Mouse (Mus musculus): ENCODE results near the gene Tmod3. TPM values are rescaled to one million over a fixed set of nuclear protein-coding genes. Genes with fewer than 3 reads are reported as not detected.
A peak's percentile ranks its signal among the peaks of the same experiment; 100 is the strongest.
"Not testable (repeated sequence)": the region's sequence is repeated elsewhere in the genome, so short reads cannot be mapped to it uniquely, and the experiment has no call there.

The Tmod3 gene
- total RNA-seq, 2 experiments from 2014 or later: 65.4 to 68.9 TPM

GRCm38 (mm10) chr9:75515464-75516113, 43.9 kb downstream of the Tmod3 start:
- peak in 1 of 2 experiments; percentile 43 for DNase-seq
- intact Hi-C loops (cut with DNase I): loop anchor here (5.0 kb wide), 1 partner anchor 153 kb away; no protein-coding TSS in a partner anchor

GRCm38 (mm10) chr9:75511236-75511939, 48.1 kb downstream of the Tmod3 start:
- intact Hi-C loops (cut with DNase I): no loop called here
- DNase-seq: no peak

GRCm38 (mm10) chr9:75504311-75504710, 55.1 kb downstream of the Tmod3 start:
- intact Hi-C loops (cut with DNase I): no loop called here
- no peak for DNase-seq

- intact Hi-C loops (cut with DNase I): no loop called here
- DNase-seq: no peak
Observed at GRCm38 (mm10) chr9:75498571-75498970, 60.9 kb downstream of the Tmod3 start.

GRCm38 (mm10) chr9:75495945-75496344, 63.5 kb downstream of the Tmod3 start:
- no peak for DNase-seq
- intact Hi-C loops (cut with DNase I): no loop called here

- intact Hi-C loops (cut with DNase I): no loop called here
- no peak for DNase-seq
Observed at GRCm38 (mm10) chr9:75494407-75495005, 65.0 kb downstream of the Tmod3 start.

- not testable (repeated sequence) for DNase-seq
Observed at GRCm38 (mm10) chr9:75488255-75488654, 71.2 kb downstream of the Tmod3 start.

GRCm38 (mm10) chr9:75485231-75485630, 74.2 kb downstream of the Tmod3 start:
- no peak for DNase-seq
- intact Hi-C loops (cut with DNase I): no loop called here

More at GRCm38 (mm10) chr9:75488255-75488654, 71.2 kb downstream of the Tmod3 start:
- intact Hi-C loops (cut with DNase I): not testable (repeated sequence)

- intact Hi-C loops (cut with DNase I): no loop called here
- no peak for DNase-seq
Observed at GRCm38 (mm10) chr9:75480536-75481075, 78.9 kb downstream of the Tmod3 start.

GRCm38 (mm10) chr9:75479106-75479725, 80.2 kb downstream of the Tmod3 start:
- DNase-seq: no peak
- intact Hi-C loops (cut with DNase I): no loop called here

GRCm38 (mm10) chr9:75477212-75477611, 82.2 kb downstream of the Tmod3 start:
- no peak for DNase-seq
- intact Hi-C loops (cut with DNase I): no loop called here

GRCm38 (mm10) chr9:75468297-75468696, 91.2 kb downstream of the Tmod3 start:
- intact Hi-C loops (cut with DNase I): no loop called here

GRCm38 (mm10) chr9:75467581-75467980, 91.9 kb downstream of the Tmod3 start:
- intact Hi-C loops (cut with DNase I): no loop called here
- no peak for DNase-seq

More at GRCm38 (mm10) chr9:75468297-75468696, 91.2 kb downstream of the Tmod3 start:
- DNase-seq: no peak

GRCm38 (mm10) chr9:75466641-75467040, 92.8 kb downstream of the Tmod3 start:
- no peak for DNase-seq
- intact Hi-C loops (cut with DNase I): loop anchor here (1.0 kb wide), 1 partner anchor 105 kb away; no protein-coding TSS in a partner anchor

- intact Hi-C loops (cut with DNase I): loop anchor here (1.0 kb wide), 1 partner anchor 105 kb away; no protein-coding TSS in a partner anchor
- no peak for DNase-seq
Observed at GRCm38 (mm10) chr9:75465856-75466255, 93.6 kb downstream of the Tmod3 start.

- no peak for DNase-seq
- intact Hi-C loops (cut with DNase I): no loop called here
Observed at GRCm38 (mm10) chr9:75463050-75463660, 96.3 kb downstream of the Tmod3 start.

- no peak for DNase-seq
- intact Hi-C loops (cut with DNase I): no loop called here
Observed at GRCm38 (mm10) chr9:75455684-75456083, 103.8 kb downstream of the Tmod3 start.

GRCm38 (mm10) chr9:75453994-75454393, 105.5 kb downstream of the Tmod3 start:
- intact Hi-C loops (cut with DNase I): no loop called here
- DNase-seq: no peak

- no peak for DNase-seq
- intact Hi-C loops (cut with DNase I): no loop called here
Observed at GRCm38 (mm10) chr9:75448021-75448420, 111.4 kb downstream of the Tmod3 start.

Data from heart, postnatal 36 days (tissue).